Mouse (Mus musculus) skeletal muscle tissue, postnatal 0 days (tissue): ENCODE data around the gene Dpp10. TPM values are rescaled to one million over a fixed set of nuclear protein-coding genes. Genes with fewer than 3 reads are reported as not detected.

ENCODE experiments used
- polyA plus RNA-seq: library from polyadenylated mRNA; unstranded; fragments of >200 nt; fragmentation: Nextera tagmentation; extraction: Ambion mirVana; gene quantifications from 2 replicates; pipeline ENCODE4 v1.2.1, GENCODE M21; 2015

Gene Dpp10
- 0.03 TPM in 1 of 2 replicates, not detected in the other for polyA plus RNA-seq

DNA sequence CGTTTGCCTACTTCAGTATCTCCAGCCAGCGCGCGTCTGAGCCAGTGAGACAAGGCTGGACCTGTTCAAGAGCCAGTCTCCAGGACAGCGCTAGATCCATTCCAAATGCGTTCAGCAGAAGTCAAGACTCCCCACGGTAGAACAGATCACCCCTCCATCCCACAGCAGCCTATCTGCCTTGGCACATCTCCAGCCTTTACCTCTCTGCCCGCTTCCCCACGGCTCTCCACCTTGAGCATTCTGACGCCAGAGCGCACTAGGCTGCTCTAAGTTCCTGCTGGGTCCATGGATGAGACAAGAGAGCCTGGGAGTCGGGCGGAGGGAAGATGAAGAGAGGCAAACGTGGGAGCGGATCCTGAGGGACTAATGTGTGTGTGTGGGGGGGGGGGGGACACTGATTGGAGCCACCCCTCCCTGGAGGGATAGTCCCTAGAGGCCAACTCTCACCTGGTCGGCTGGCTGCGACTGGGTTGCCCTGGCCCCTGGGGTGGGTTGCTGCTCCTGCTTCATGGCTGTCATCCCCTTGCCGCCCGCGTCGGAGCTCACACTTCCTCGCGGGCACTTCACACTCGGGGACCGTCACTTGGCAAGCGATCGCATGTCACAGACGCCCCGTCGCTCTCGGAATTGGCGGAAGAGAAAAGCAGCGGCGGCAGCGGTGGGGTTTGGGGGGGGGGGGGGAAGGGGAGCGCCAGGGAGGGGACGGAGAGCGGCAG, at the start of gene Dpp10:
Dpp10 (minus strand) TSS at position 635 of the 716 bp plus-strand sequence.

